Mouse (Mus musculus) hindbrain, embryonic 14.5 days (tissue): ENCODE results near the gene Elovl5. TPM values are rescaled to one million over a fixed set of nuclear protein-coding genes. Genes with fewer than 3 reads are reported as not detected.
A peak's percentile ranks its signal among the peaks of the same experiment; 100 is the strongest.
"Not testable (repeated sequence)": the region's sequence is repeated elsewhere in the genome, so short reads cannot be mapped to it uniquely, and the experiment has no call there.

Experiments used
- ATAC-seq: fragments of 200-750 bp; cut with Nextera tagmentation; 2 replicates; pipeline ENCODE4 v1.8.0; 2017; ENCODE audit warnings: moderate number of reproducible peaks, mild to moderate bottlenecking, moderate TSS enrichment, moderate library complexity; ENCODE audit not compliant: low FRiP score
- DNase-seq: peaks from one replicate; pipeline ENCODE4 v3.0.0-alpha.2; 2015; ENCODE audit warnings: low spot score
- H3K27ac ChIP-seq: fragments of 300-500 bp; sonication (generic); 2 replicates; pipeline ENCODE4 v1.5.1; 2014; ENCODE audit warnings: mild to moderate bottlenecking, moderate library complexity
- H3K27me3 ChIP-seq: fragments of 300-500 bp; sonication (generic); 2 replicates; pipeline ENCODE4 v1.6.1; 2014; ENCODE audit warnings: mild to moderate bottlenecking, low read length, mixed read lengths; ENCODE audit not compliant: control insufficient read depth, insufficient read depth
- H3K36me3 ChIP-seq: fragments of 300-500 bp; sonication (generic); replicated peaks from 2 replicates; pipeline ENCODE4 v1.6.1; 2014; ENCODE audit not compliant: control insufficient read depth, insufficient read depth
- H3K4me1 ChIP-seq: fragments of 300-500 bp; sonication (generic); replicated peaks from 2 replicates; pipeline ENCODE4 v1.6.1; 2014; ENCODE audit warnings: antibody characterized with exemption, low read length, mixed read lengths; ENCODE audit not compliant: control insufficient read depth, insufficient read depth
- H3K4me2 ChIP-seq: fragments of 300-500 bp; sonication (generic); replicated peaks from 2 replicates; pipeline ENCODE4 v1.6.1; 2014; ENCODE audit warnings: mild to moderate bottlenecking, moderate library complexity
- H3K4me3 ChIP-seq: fragments of 300-500 bp; sonication (generic); replicated peaks from 2 replicates; pipeline ENCODE4 v1.5.1; 2014; ENCODE audit warnings: mild to moderate bottlenecking, low read length
- H3K9ac ChIP-seq: fragments of 300-500 bp; sonication (generic); 2 replicates; pipeline ENCODE4 v1.6.1; 2014
- H3K9me3 ChIP-seq: fragments of 300-500 bp; sonication (generic); 2 replicates; pipeline ENCODE4 v1.6.1; 2016; ENCODE audit warnings: low read length; ENCODE audit not compliant: control insufficient read depth
- WGBS: fragments of 180-500 bp; shearing (Covaris S2); extraction: QIAGEN DNeasy Blood & Tissue Kit; methylation state at CpG from one replicate; pipeline ENCODE4 v1.1.7; 2014; 5-methylcytosine and 5-hydroxymethylcytosine counted together
- polyA plus RNA-seq: library from polyadenylated mRNA; unstranded; fragments of >200 nt; fragmentation: Nextera tagmentation; extraction: Ambion mirVana; gene quantifications from 2 replicates; pipeline ENCODE4 v1.2.1, GENCODE M21; 2014

Gene Elovl5
- polyA plus RNA-seq, 1 experiment from 2014 or later: 73.5 TPM

GRCm38 (mm10) chr9:77993538-77994255, 76.5 kb downstream of the Elovl5 start:
- H3K4me3 ChIP-seq, H3K27me3 ChIP-seq, H3K9me3 ChIP-seq, H3K4me1 ChIP-seq, H3K4me2 ChIP-seq, ATAC-seq, H3K36me3 ChIP-seq, H3K9ac ChIP-seq, DNase-seq, H3K27ac ChIP-seq: not testable (repeated sequence)
- WGBS: 96% methylated on average over 2 of the region's 2 CpGs

- Histone ChIP-seq H3K4me1 (no peaks in the 10 kb centered on the region), H3K27ac (no peak overlapping the region), H3K27me3 (no peaks in the 10 kb centered on the region), H3K9ac (no peak overlapping the region), H3K9me3 (no peaks in the 10 kb centered on the region), H3K36me3 (no peaks in the 10 kb centered on the region), H3K4me3 (no peak overlapping the region), H3K4me2 (no peak overlapping the region)
- ATAC-seq (no peak), DNase-seq (no peak)
- 70% methylated on average over 9 of the region's 9 CpGs for WGBS
These were observed 78.1 kb downstream of the Elovl5 start for GRCm38 (mm10) chr9:77995235-77995634.

GRCm38 (mm10) chr9:78000586-78001500, 83.7 kb downstream of the Elovl5 start:
- WGBS: 91% methylated on average over 7 of the region's 7 CpGs

GRCm38 (mm10) chr9:78003278-78003677, 86.1 kb downstream of the Elovl5 start:
- Histone ChIP-seq H3K27ac (no peak overlapping the region), H3K4me1 (no peaks in the 10 kb centered on the region), H3K9ac (no peak overlapping the region), H3K9me3 (no peaks in the 10 kb centered on the region), H3K4me2 (no peak overlapping the region), H3K27me3 (no peaks in the 10 kb centered on the region), H3K4me3 (no peak overlapping the region), H3K36me3 (no peaks in the 10 kb centered on the region)
- DNase-seq: no peak
- no peak for ATAC-seq
- WGBS: 89% methylated on average over 2 of the region's 2 CpGs

More at GRCm38 (mm10) chr9:78000586-78001500, 83.7 kb downstream of the Elovl5 start:
- Histone ChIP-seq H3K9me3 (no peaks in the 10 kb centered on the region), H3K4me1 (no peaks in the 10 kb centered on the region), H3K9ac (no peak overlapping the region), H3K36me3 (no peaks in the 10 kb centered on the region), H3K27me3 (no peaks in the 10 kb centered on the region), H3K4me3 (no peak overlapping the region), H3K4me2 (no peak overlapping the region), H3K27ac (no peak overlapping the region)
- DNase-seq (no peak), ATAC-seq (no peak)

- Histone ChIP-seq H3K9me3 (no peaks in the 10 kb centered on the region), H3K4me3 (no peak overlapping the region), H3K36me3 (no peaks in the 10 kb centered on the region), H3K9ac (no peak overlapping the region), H3K4me1 (no peaks in the 10 kb centered on the region), H3K4me2 (no peak overlapping the region), H3K27ac (no peak overlapping the region), H3K27me3 (no peaks in the 10 kb centered on the region)
- no peak for DNase-seq
- ATAC-seq: no peak
- 58% methylated on average over 3 of the region's 3 CpGs for WGBS
These were observed 88.3 kb downstream of the Elovl5 start for GRCm38 (mm10) chr9:78005481-78005880.

- no peak overlapping the region for H3K4me3 ChIP-seq
- WGBS: 56% methylated on average over 19 of the region's 19 CpGs
- ATAC-seq: peak; percentile 66; the same call in 1 of the 2 replicates
These were observed 89.2 kb downstream of the Elovl5 start for GRCm38 (mm10) chr9:78006209-78007001.

GRCm38 (mm10) chr9:78009382-78009781, 92.2 kb downstream of the Elovl5 start:
- no peak overlapping the region for H3K4me3 ChIP-seq
- ATAC-seq (no peak), DNase-seq (no peak)
- H3K27me3 ChIP-seq: no peaks in the 10 kb centered on the region
- H3K27ac ChIP-seq: no peak overlapping the region
- no peaks in the 10 kb centered on the region for H3K4me1 ChIP-seq
- no peak overlapping the region for H3K9ac ChIP-seq
- no peak overlapping the region for H3K4me2 ChIP-seq
- H3K9me3 ChIP-seq: no peaks in the 10 kb centered on the region
- whole genome bisulfite sequencing: 95% methylated on average over 7 of the region's 7 CpGs
- no peaks in the 10 kb centered on the region for H3K36me3 ChIP-seq

More at GRCm38 (mm10) chr9:78006209-78007001, 89.2 kb downstream of the Elovl5 start:
- Histone ChIP-seq H3K9ac (no peak overlapping the region), H3K4me1 (no peaks in the 10 kb centered on the region), H3K9me3 (no peaks in the 10 kb centered on the region), H3K27me3 (no peaks in the 10 kb centered on the region), H3K27ac (no peak overlapping the region), H3K4me2 (no peak overlapping the region), H3K36me3 (no peaks in the 10 kb centered on the region)
- DNase-seq: peak; percentile 76

- no peak overlapping the region for H3K9ac ChIP-seq
- WGBS: 94% methylated on average over 5 of the region's 5 CpGs
- ATAC-seq (no peak), DNase-seq (no peak)
- H3K9me3 ChIP-seq: no peaks in the 10 kb centered on the region
- no peaks in the 10 kb centered on the region for H3K4me1 ChIP-seq
- H3K4me3 ChIP-seq: no peak overlapping the region
- H3K36me3 ChIP-seq: no peaks in the 10 kb centered on the region
- H3K27me3 ChIP-seq: no peaks in the 10 kb centered on the region
- no peak overlapping the region for H3K4me2 ChIP-seq
- H3K27ac ChIP-seq: no peak overlapping the region
These were observed 93.0 kb downstream of the Elovl5 start for GRCm38 (mm10) chr9:78010187-78010586.

- H3K36me3 ChIP-seq: no peaks in the 10 kb centered on the region
- no peaks in the 10 kb centered on the region for H3K4me1 ChIP-seq
- no peaks in the 10 kb centered on the region for H3K27me3 ChIP-seq
- H3K9ac ChIP-seq: no peak overlapping the region
- no peak for ATAC-seq
- H3K9me3 ChIP-seq: no peaks in the 10 kb centered on the region
- no peak overlapping the region for H3K4me2 ChIP-seq
- no peak overlapping the region for H3K27ac ChIP-seq
- H3K4me3 ChIP-seq: no peak overlapping the region
- 83% methylated on average over 10 of the region's 10 CpGs for WGBS
- DNase-seq: no peak
These were observed 93.5 kb downstream of the Elovl5 start for GRCm38 (mm10) chr9:78010707-78011106.
